Mouse (Mus musculus): ENCODE results near the gene Cog1. TPM values are rescaled to one million over a fixed set of nuclear protein-coding genes. Genes with fewer than 3 reads are reported as not detected.
"Not testable (repeated sequence)": the region's sequence is repeated elsewhere in the genome, so short reads cannot be mapped to it uniquely, and the experiment has no call there.

Cog1 gene
- total RNA-seq, 2 experiments from 2014 or later = 29.8 to 30.3 TPM

GRCm38 (mm10) chr11:113631302-113631701 is 17.7 kb upstream of the Cog1 start:
- ATAC-seq (replicated peaks; ENCODE audit: low FRiP score, poor library complexity, severe bottlenecking) = no peak

DNA sequence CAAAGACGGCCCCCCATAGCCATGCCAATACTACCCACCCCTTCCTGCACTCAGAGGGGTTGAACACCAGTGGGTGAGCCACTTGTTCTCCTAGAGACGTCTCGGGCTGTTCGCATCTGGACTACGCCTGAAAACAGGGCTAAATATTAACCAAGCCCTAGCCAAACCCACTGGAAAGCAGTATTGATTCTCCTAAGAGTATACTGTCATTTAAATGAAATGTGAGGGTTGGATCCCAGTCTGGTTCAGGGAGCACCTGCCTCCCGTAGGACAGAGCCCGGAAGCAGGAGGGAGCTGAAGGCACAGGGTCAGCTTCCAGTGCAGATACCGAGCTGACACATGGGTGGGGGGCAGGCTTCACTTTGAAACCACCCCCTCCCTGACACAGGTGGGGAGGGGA is 17.1 kb upstream of the Cog1 start:
- no peak for ATAC-seq (replicated peaks; ENCODE audit: low FRiP score, poor library complexity, severe bottlenecking)

- no peak for ATAC-seq (replicated peaks; ENCODE audit: low FRiP score, poor library complexity, severe bottlenecking)
These were observed 16.7 kb upstream of the Cog1 start for GRCm38 (mm10) chr11:113632303-113632702.

DNA sequence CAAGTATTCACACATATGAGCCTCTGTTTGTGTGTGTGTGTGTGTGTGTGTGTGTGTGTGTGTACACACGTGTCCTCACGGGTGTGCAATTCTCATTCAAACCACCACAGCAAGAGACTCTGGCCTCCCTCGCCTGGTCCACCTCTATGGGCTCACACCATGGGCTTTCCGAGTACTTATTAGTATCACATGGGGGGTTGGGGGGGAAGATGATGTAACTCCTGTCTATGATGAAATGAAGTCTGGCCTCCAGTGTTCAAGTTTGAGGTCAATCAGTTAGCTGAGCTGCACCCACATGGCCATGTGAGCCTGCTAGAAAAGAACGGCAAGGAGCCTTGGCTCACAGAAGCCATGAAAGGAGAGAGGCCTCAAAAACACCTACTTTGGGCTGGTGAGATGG is 15.6 kb upstream of the Cog1 start:
- no peak for ATAC-seq (replicated peaks; ENCODE audit: low FRiP score, poor library complexity, severe bottlenecking)

DNA sequence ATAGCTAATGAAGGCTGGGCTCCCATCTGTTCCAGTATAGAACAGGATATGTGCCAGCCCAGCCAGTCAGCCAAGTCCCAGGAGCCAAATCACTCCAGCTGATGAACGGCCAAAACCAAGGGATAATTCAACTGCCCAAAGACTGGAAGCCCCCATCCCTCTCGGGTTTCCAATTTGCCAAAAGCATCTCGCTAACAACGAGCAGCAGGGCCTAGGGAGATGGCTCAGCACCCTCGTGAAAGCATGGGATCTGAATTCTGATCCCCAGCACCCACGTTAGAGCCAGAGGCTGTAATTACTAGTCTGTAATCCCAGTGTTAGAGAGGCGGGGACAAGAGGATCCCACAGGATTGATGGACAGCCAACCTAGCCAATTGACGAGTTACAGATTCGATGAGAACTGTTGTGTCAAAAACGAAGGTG is 14.3 kb upstream of the Cog1 start:
- no peak for ATAC-seq (replicated peaks; ENCODE audit: low FRiP score, poor library complexity, severe bottlenecking)

- no peak for ATAC-seq (replicated peaks; ENCODE audit: low FRiP score, poor library complexity, severe bottlenecking)
These were observed 10.3 kb upstream of the Cog1 start for GRCm38 (mm10) chr11:113638680-113639079.

DNA sequence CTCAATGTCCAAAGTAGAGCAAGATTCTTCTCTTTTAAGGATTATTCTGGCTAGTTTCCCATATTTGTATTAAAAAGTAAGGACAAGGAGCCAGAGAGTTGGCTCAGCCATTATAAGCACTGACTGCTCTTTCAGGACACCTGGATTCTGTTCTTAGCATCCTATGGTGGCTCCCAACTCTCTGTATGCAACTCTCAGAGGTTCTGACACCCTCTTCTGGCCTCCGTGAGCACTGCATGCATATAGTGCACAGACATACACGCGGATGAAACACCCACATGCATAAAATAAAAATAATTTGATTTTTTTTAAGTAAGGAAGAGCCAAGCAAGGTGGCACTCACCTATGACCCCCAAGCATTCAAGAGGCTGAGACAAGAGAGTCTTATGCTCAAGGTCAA is 3.8 kb upstream of the Cog1 start:
- no peak for ATAC-seq (replicated peaks; ENCODE audit: low FRiP score, poor library complexity, severe bottlenecking)

DNA sequence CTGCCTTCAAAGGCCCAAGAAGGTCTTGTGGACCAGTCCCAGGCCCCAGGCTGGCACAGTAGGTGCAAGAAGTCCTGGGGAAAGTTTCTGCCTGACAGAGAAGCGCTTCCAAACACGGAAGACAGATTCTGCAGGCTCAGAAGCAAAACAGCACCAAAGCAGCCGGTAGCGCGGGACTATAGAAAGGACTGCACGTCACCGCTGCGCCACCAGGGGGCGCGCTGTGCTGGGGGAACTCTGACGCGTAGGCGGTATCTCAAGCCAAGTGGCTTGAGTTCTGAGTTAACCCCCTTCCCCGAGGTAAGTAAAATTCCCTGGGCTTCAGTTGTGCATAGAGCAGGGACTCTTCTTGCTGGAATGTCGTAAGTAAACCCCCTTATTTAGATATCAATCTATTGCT is 817 bp upstream of the Cog1 start:
- peak; percentile 65 for ATAC-seq (replicated peaks; ENCODE audit: low FRiP score, poor library complexity, severe bottlenecking)

- ATAC-seq (replicated peaks; ENCODE audit: low FRiP score, poor library complexity, severe bottlenecking) = peak; percentile 51
These were observed 613 bp downstream of the Cog1 start, which contains the start of gene Slc39a11 for GRCm38 (mm10) chr11:113649353-113650210. TSS of gene Slc39a11 (minus strand) at chr11:113650079.

GRCm38 (mm10) chr11:113651206-113651906 is 2.4 kb downstream of the Cog1 start:
- ATAC-seq (replicated peaks; ENCODE audit: low FRiP score, poor library complexity, severe bottlenecking) = peak; percentile 83

DNA sequence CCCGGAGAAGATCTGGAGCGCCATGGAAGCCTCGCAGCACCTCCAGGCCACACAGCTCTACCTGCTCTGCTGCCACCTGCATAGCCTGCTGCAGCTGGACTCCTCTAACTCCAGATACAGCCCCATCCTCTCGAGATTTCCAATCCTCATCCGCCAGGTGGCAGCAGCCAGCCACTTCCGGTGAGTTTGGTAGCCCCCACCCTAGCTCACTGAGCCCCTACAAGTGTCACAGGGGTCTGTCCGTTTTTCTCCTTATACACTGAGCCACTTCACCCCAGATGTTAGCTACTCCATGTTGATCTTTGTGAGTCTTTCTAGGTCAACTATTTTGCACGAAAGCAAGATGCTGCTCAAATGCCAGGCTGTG is 2.9 kb downstream of the Cog1 start:
- ATAC-seq (replicated peaks; ENCODE audit: low FRiP score, poor library complexity, severe bottlenecking) = no peak

- no peak for ATAC-seq (replicated peaks; ENCODE audit: low FRiP score, poor library complexity, severe bottlenecking)
These were observed 3.5 kb downstream of the Cog1 start for GRCm38 (mm10) chr11:113652516-113652915.

DNA sequence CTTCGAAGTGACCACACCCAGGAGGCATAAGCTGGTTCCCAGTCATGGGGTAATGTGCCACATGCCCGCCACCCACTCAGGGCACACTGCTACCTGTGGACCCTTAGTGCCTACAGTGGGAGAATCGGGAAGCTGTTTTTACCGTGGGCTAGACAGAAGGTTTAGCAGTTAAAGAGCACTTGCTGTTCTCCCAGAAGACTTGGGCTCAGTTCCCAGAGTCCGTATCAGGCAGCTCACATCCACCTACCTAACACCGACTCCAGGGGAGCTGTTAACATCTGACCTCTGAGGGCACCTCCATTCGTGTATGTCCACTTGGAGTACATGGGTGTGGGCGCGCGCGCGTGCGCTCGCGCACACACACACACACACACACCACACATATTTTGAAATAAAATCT is 5.1 kb downstream of the Cog1 start:
- no peak for ATAC-seq (replicated peaks; ENCODE audit: low FRiP score, poor library complexity, severe bottlenecking)

DNA sequence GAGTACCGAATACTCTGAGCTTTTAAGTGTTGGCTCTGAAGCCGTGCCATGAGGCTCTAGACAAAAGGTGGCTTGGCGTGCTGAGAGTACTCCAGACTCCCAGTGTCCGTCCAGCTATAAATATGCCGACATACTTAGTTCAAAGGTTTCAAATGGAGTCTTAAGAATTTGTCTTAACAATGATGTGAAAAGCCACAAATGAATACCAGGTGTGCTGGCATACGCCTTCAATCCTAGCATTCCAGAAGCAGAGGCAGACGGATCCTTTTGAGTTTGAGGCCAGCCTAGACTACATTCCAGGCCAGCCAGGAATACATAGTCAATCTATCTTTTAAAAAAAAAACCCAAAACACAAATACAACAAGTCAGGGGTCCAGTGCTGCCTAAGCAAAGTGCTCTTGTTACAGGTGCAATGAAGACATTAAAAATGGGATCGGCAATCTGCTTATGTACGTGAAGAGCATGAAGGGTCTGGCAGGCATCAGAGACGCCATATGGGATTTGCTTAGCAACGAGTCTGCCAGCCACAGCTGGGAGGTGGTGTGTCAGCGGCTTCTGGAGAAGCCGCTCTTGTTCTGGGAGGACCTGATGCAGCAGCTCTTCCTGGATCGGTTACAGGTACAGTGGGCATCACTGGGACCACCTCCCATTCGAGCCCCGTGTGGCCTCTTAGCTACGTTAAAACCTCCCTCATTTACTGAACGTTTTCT is 5.7 kb downstream of the Cog1 start:
- ATAC-seq (replicated peaks; ENCODE audit: low FRiP score, poor library complexity, severe bottlenecking) = no peak

GRCm38 (mm10) chr11:113656511-113656932 is 7.6 kb downstream of the Cog1 start:
- no peak for ATAC-seq (replicated peaks; ENCODE audit: low FRiP score, poor library complexity, severe bottlenecking)

GRCm38 (mm10) chr11:113657221-113657620 is 8.3 kb downstream of the Cog1 start:
- no peak for ATAC-seq (replicated peaks; ENCODE audit: low FRiP score, poor library complexity, severe bottlenecking)

- ATAC-seq (replicated peaks; ENCODE audit: low FRiP score, poor library complexity, severe bottlenecking) = no peak
These were observed 9.3 kb downstream of the Cog1 start for GRCm38 (mm10) chr11:113658319-113658718.

DNA sequence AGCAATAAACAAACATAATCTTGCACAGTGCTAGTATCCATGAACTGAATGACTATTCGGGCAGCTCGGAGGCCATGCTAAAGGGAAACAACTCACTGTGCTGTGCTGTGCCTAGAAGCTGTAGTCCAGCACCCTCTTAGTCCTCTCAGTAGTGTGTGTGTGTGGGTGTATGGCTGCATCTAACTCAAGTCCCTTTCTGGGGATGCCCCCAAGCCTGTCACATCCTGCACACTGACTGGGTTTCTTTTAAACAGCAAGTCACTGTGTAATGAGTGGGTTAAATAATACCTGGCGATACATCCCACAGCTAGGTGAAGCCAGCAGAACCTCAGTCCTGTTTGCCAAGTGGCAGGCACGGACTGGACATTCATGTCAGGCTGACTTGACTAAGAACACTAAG is 9.8 kb downstream of the Cog1 start:
- no peak for ATAC-seq (replicated peaks; ENCODE audit: low FRiP score, poor library complexity, severe bottlenecking)

DNA sequence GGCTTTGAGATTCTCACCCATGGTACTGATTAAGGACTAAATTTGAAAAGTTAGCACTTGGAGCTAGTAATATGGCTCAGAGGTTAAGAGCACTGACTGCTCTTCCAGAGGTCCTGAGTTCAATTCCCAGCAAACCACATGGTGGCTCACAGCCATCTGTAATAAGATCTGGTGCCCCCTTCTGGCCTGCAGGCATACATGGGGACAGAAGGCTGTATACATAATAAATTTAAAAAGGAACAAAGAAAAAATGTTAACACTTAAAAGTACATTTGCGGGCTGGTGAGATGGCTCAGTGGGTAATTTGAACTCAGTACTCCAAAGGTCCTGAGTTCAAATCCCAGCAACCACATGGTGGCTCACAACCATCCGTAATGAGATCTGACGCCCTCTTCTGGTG is 11.2 kb downstream of the Cog1 start:
- ATAC-seq (replicated peaks; ENCODE audit: low FRiP score, poor library complexity, severe bottlenecking) = not testable (repeated sequence)

DNA sequence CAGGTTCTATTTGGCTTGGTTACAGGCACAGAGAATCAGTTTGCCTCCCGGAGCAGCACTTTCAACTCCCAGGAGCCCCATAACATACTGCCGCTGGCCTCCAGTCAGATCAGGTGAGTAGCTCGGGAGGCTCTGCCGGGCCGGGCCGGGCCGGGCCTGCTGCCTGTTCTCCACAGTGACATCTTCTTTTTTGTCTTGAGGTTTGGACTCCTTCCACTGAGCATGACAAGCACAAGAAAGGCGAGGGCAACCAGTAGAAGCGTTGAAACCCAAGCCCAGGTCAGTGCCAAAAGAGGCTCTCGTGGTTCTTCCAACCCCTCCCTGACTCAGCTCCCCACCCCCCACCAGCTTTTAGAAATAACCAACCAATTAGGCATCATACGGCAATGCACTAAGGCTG is 12.0 kb downstream of the Cog1 start:
- no peak for ATAC-seq (replicated peaks; ENCODE audit: low FRiP score, poor library complexity, severe bottlenecking)
